Mouse (Mus musculus) embryonic facial prominence, embryonic 12.5 days (tissue): ENCODE measurements around the gene Slc35b1. TPM values are rescaled to one million over a fixed set of nuclear protein-coding genes. Genes with fewer than 3 reads are reported as not detected.

Source experiments
- ATAC-seq: fragments of 200-750 bp; cut with Nextera tagmentation; 2 replicates; pipeline ENCODE4 v1.8.0; 2017; ENCODE audit not compliant: insufficient number of reproducible peaks, insufficient read depth, low FRiP score, low TSS enrichment
- H3K27ac ChIP-seq: fragments of 300-500 bp; sonication (generic); 2 replicates; pipeline ENCODE4 v1.5.1; 2016; ENCODE audit warnings: mild to moderate bottlenecking
- H3K27me3 ChIP-seq: fragments of 300-500 bp; sonication (generic); 2 replicates; pipeline ENCODE4 v1.6.1; 2016; ENCODE audit warnings: mild to moderate bottlenecking, moderate library complexity
- H3K36me3 ChIP-seq: fragments of 300-500 bp; sonication (generic); 2 replicates; pipeline ENCODE4 v1.6.1; 2016; ENCODE audit warnings: mild to moderate bottlenecking
- H3K4me1 ChIP-seq: fragments of 300-500 bp; sonication (generic); 2 replicates; pipeline ENCODE4 v1.6.1; 2016
- H3K4me2 ChIP-seq: fragments of 300-500 bp; sonication (generic); replicated peaks from 2 replicates; pipeline ENCODE4 v1.6.1; 2016; ENCODE audit warnings: mild to moderate bottlenecking, moderate library complexity
- H3K4me3 ChIP-seq: fragments of 300-500 bp; sonication (generic); 2 replicates; pipeline ENCODE4 v1.5.1; 2016; ENCODE audit warnings: mild to moderate bottlenecking
- H3K9ac ChIP-seq: fragments of 300-500 bp; sonication (generic); 2 replicates; pipeline ENCODE4 v1.6.1; 2016; ENCODE audit warnings: mild to moderate bottlenecking, moderate library complexity
- H3K9me3 ChIP-seq: fragments of 300-500 bp; sonication (generic); 2 replicates; pipeline ENCODE4 v1.6.1; 2016; ENCODE audit warnings: mild to moderate bottlenecking, moderate library complexity
- WGBS: fragments of 180-500 bp; shearing (Covaris S2); methylation state at CpG from one replicate; pipeline ENCODE4 v1.1.7; 2016; 5-methylcytosine and 5-hydroxymethylcytosine counted together
- polyA plus RNA-seq: library from polyadenylated mRNA; unstranded; fragments of >200 nt; fragmentation: Nextera tagmentation; extraction: Ambion mirVana; gene quantifications from 2 replicates; pipeline ENCODE4 v1.2.1, GENCODE M21; 2016

The Slc35b1 gene
- polyA plus RNA-seq, 1 experiment from 2014 or later: 117 TPM

GRCm38 (mm10) chr11:95412615-95413014 is 28.1 kb downstream of the Slc35b1 start:
- H3K9me3 ChIP-seq: no peaks in the 10 kb centered on the region
- peaks cover 22% of the 10 kb centered on the region for H3K4me1 ChIP-seq
- peaks cover 3% of the 10 kb centered on the region; the same call in 1 of the 2 replicates for H3K27me3 ChIP-seq
- no peak overlapping the region for H3K9ac ChIP-seq
- H3K4me3 ChIP-seq: no peak overlapping the region
- H3K36me3 ChIP-seq: no peaks in the 10 kb centered on the region
- no peak for ATAC-seq
- 76% methylated on average over 3 of the region's 3 CpGs for WGBS
- H3K27ac ChIP-seq: no peak overlapping the region
- no peak overlapping the region for H3K4me2 ChIP-seq

DNA sequence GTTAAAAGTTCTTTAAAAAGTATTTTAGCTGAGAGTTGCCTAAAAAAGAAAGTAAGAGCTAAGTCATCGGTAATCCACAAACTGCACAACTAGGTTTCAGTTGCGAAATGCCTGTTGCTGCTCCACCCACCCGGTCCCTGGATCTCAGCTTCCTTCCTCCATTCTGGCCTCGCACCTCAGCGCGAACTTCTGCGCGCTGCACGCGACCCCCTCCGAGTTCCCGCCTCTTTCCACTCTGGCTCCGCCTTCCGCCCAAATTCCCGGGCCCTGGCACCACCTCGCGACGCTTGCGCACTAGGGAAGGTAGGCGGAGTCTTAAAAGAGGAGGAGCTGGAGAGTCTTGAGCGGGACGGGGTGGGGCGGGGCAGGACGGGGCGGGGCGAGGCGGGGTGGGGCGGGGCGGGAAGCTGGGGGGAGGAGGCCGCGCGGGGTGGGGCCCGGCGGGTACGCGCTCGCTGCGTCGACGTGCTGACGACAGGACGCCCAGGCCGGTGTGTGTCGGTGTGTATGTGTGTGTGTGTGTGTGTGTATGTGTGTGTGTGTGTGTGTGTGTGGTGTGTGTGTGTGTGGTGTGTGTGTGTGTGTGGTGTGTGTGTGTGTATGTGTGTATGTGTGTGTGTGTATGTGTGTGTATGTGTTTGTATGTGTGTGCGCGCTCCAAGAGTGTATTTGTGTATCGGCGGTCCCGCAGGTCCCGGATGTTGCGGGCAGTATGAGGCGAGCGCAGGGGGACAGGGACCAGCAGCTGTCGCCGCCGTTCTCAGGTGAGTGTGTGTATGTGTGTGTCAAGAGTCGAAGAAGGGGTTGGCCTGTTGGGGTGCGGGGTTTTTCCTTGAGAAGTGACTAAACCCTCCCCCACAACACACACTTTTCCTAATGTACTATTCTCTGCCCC is 29.4 kb downstream of the Slc35b1 start, which contains the start of gene Spop:
Gene Spop, plus strand, starts transcription at position 440 of the 895 bp plus-strand sequence.
- H3K4me2 ChIP-seq: peak within 1 kb of the TSS; percentile 69
- H3K9me3 ChIP-seq: no peaks in the 10 kb centered on the region
- H3K27me3 ChIP-seq: peaks cover 3% of the 10 kb centered on the region; the same call in 1 of the 2 replicates
- peak within 1 kb of the TSS; percentile 64 for H3K4me3 ChIP-seq
- peak; percentile 72 for ATAC-seq
- peak within 1 kb of the TSS; percentile 94 for H3K27ac ChIP-seq
- peaks cover 22% of the 10 kb centered on the region for H3K4me1 ChIP-seq
- H3K9ac ChIP-seq: peak within 1 kb of the TSS; percentile 60
- WGBS: 3% methylated on average over 41 of the region's 58 CpGs
- no peaks in the 10 kb centered on the region for H3K36me3 ChIP-seq

GRCm38 (mm10) chr11:95414536-95415161 is 30.2 kb downstream of the Slc35b1 start:
- ATAC-seq: peak; percentile 76
- Histone ChIP-seq H3K4me3 (peak overlapping the region; percentile 64), H3K4me1 (peaks cover 22% of the 10 kb centered on the region), H3K27me3 (peaks cover 3% of the 10 kb centered on the region; the same call in 1 of the 2 replicates), H3K36me3 (0 out of 2 replicates have a peak, but pooled peaks cover 4% of the 10 kb centered on the region), H3K4me2 (peak overlapping the region; percentile 69), H3K9ac (peak overlapping the region; percentile 60), H3K9me3 (no peaks in the 10 kb centered on the region), H3K27ac (peak overlapping the region; percentile 94)
- WGBS: under 1% methylated on average over 28 of the region's 28 CpGs

DNA sequence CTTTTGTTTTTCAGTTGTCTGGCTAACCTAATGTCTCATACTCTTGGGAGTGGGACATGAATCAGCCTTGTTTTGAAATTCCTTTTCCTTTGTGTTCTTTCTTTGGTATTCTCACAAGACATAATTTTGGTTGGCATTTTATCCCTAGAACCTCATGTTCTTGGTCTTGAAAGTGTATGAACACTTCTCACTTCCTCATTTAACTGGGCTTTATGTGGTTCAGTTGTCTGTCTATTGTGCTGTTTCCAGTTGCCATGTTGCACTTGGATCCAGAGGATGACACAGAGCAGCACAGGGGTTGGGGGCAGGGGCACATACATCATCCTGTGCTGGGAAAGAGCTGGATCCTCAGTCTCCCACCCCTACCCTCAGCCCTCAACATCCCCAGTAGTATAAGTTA is 31.4 kb downstream of the Slc35b1 start:
- Histone ChIP-seq H3K27me3 (peaks cover 3% of the 10 kb centered on the region; the same call in 1 of the 2 replicates), H3K4me2 (peak overlapping the region; percentile 69), H3K36me3 (0 out of 2 replicates have a peak, but pooled peaks cover 8% of the 10 kb centered on the region), H3K9me3 (no peaks in the 10 kb centered on the region), H3K4me3 (no peak overlapping the region), H3K27ac (no peak overlapping the region), H3K4me1 (peaks cover 22% of the 10 kb centered on the region), H3K9ac (no peak overlapping the region)
- no peak for ATAC-seq

- 88% methylated on average over 5 of the region's 5 CpGs for WGBS
- no peaks in the 10 kb centered on the region for H3K9me3 ChIP-seq
- peaks cover 13% of the 10 kb centered on the region; the same call in 1 of the 2 replicates for H3K36me3 ChIP-seq
- H3K4me1 ChIP-seq: peaks cover 12% of the 10 kb centered on the region
- no peak overlapping the region for H3K4me2 ChIP-seq
- H3K27me3 ChIP-seq: peaks cover 3% of the 10 kb centered on the region; the same call in 1 of the 2 replicates
- no peak overlapping the region for H3K4me3 ChIP-seq
- H3K27ac ChIP-seq: no peak overlapping the region
- no peak overlapping the region for H3K9ac ChIP-seq
- no peak for ATAC-seq
Measured at GRCm38 (mm10) chr11:95417341-95417740, 32.8 kb downstream of the Slc35b1 start.

DNA sequence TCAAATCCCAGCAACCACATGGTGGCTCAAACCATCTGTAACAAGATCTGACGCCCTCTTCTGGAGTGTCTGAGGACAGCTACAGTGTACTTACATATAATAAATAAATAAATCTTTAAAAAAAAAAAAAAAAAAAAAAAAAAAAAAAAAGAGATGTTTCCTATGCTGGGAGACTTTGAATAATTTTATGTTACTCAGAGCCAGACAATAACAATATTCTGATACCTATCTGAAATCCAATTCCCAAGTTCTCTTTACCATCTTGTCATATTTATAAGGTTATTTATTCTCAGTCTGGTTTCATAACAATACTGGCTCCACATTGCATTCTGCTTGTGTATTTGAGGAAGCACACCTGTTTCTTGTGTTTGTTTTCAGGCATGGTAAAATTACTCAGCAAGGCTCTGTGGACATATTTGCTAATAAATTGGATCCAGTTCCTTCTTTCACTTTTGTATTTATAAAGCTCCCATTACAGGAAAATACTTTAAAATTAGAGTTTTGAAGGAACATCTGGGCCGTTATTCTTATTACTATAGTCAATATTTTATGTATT is 36.5 kb downstream of the Slc35b1 start:
- Histone ChIP-seq H3K4me2 (no peak overlapping the region), H3K27ac (no peak overlapping the region), H3K36me3 (peaks cover 13% of the 10 kb centered on the region; the same call in 1 of the 2 replicates), H3K27me3 (no peaks in the 10 kb centered on the region), H3K4me1 (peaks cover 4% of the 10 kb centered on the region), H3K4me3 (no peak overlapping the region), H3K9ac (no peak overlapping the region), H3K9me3 (no peaks in the 10 kb centered on the region)
- no peak for ATAC-seq
- 74% methylated on average over 2 of the region's 2 CpGs for WGBS

- Histone ChIP-seq H3K9me3 (no peaks in the 10 kb centered on the region), H3K27me3 (no peaks in the 10 kb centered on the region), H3K9ac (no peak overlapping the region), H3K27ac (no peak overlapping the region), H3K36me3 (peaks cover 13% of the 10 kb centered on the region; the same call in 1 of the 2 replicates), H3K4me2 (no peak overlapping the region), H3K4me1 (no peaks in the 10 kb centered on the region), H3K4me3 (no peak overlapping the region)
- ATAC-seq: no peak
- WGBS: 81% methylated on average over 3 of the region's 3 CpGs
Measured at GRCm38 (mm10) chr11:95423505-95423904, 39.0 kb downstream of the Slc35b1 start.

- H3K9ac ChIP-seq: no peak overlapping the region
- no peak overlapping the region for H3K4me2 ChIP-seq
- no peaks in the 10 kb centered on the region for H3K9me3 ChIP-seq
- 0 out of 2 replicates have a peak, but pooled peaks cover 4% of the 10 kb centered on the region for H3K4me1 ChIP-seq
- no peaks in the 10 kb centered on the region for H3K27me3 ChIP-seq
- WGBS: 91% methylated on average over 2 of the region's 2 CpGs
- no peak overlapping the region for H3K4me3 ChIP-seq
- ATAC-seq: no peak
- H3K36me3 ChIP-seq: 0 out of 2 replicates have a peak, but pooled peaks cover 3% of the 10 kb centered on the region
- no peak overlapping the region for H3K27ac ChIP-seq
Measured at GRCm38 (mm10) chr11:95431344-95431743, 46.9 kb downstream of the Slc35b1 start.

DNA sequence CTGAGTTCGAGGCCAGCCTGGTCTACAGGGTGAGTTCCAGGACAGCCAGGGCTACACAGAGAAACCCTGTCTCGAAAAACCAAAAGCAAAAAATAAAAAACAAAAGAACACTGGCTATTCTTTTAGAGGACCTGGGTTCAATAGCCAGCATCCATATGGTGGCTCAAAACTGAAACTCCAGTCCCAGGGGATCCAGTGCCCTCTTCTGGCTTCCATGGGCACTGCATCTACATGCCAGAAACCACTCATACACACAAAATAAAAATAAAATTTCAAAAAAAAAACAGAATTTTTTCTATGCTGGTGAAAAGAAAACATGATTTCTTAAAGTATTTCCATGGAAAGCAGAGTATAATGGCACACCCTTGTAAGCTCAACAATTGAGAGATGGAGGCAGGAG is 47.7 kb downstream of the Slc35b1 start:
- 0 out of 2 replicates have a peak, but pooled peaks cover 4% of the 10 kb centered on the region for H3K4me1 ChIP-seq
- H3K36me3 ChIP-seq: 0 out of 2 replicates have a peak, but pooled peaks cover 3% of the 10 kb centered on the region
- no peak overlapping the region for H3K27ac ChIP-seq
- ATAC-seq: no peak
- no peaks in the 10 kb centered on the region for H3K27me3 ChIP-seq
- H3K4me2 ChIP-seq: no peak overlapping the region
- H3K9me3 ChIP-seq: no peaks in the 10 kb centered on the region
- no peak overlapping the region for H3K9ac ChIP-seq
- H3K4me3 ChIP-seq: no peak overlapping the region
- WGBS: 85% methylated on average over 2 of the region's 2 CpGs
